Mouse (Mus musculus) adrenal gland, postnatal 4 days (tissue): ENCODE data around the gene Atp6v1e1. TPM values are rescaled to one million over a fixed set of nuclear protein-coding genes. Genes with fewer than 3 reads are reported as not detected.
"Not testable (repeated sequence)": the region's sequence is repeated elsewhere in the genome, so short reads cannot be mapped to it uniquely, and the experiment has no call there.

Source experiments
- DNase-seq, 2 experiments: peaks; one replicate each; pipeline ENCODE4 v3.0.0; 2021 to 2022; ENCODE audit warnings: low spot score in 2 of 2, mixed read lengths in 2 of 2
- total RNA-seq, 2 experiments: library from RNA; stranded (reverse); gene quantifications; 2 replicates each; pipeline ENCODE4 v1.2.3; 2021

Gene Atp6v1e1
- total RNA-seq, 2 experiments from 2014 or later: 257 to 268 TPM

- DNase-seq: no peak
Observed at GRCm38 (mm10) chr6:120821715-120822114, 878 bp downstream of the Atp6v1e1 start.

- DNase-seq: no peak
Observed at GRCm38 (mm10) chr6:120820941-120821340, 1.7 kb downstream of the Atp6v1e1 start.

- no peak for DNase-seq
Observed at GRCm38 (mm10) chr6:120820144-120820543, 2.4 kb downstream of the Atp6v1e1 start.

DNA sequence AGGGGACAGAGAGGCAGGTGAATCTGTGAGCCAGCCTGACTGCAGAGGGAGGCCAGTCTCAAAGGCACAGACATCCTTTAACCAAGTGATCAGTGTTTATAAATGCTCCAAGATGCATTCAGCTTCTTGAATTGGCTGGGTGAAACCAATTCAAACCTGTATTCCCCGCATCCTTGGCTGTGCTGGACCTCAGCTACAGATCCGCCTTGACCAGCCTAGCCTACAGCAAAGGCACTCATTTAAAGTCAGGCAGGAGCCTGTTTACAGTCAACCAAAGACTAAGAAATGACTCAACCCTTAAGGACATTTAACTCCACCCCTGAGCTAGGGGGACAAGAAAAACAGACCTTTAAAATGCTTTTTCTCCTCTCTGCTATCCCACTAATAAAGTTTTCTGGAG lies 3.3 kb downstream of the Atp6v1e1 start:
- no peak for DNase-seq

- not testable (repeated sequence) for DNase-seq
Observed at GRCm38 (mm10) chr6:120811999-120812398, 10.6 kb downstream of the Atp6v1e1 start.

DNA sequence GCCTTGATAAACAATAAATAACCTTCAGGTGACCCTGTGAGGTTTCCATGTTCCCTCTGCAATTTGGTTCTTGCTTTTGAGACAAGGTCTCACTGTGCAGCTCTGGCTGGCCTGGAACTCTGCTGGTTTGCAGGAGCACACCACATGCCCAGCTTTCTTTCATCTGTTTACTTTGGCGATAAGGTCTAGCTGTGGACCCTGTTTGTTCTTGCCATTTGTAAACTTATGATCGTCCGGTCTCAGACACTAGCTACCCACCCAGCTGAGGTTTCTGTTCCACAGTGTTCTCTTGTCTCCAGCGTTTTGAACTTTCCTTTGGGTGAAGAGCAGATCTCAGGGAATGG lies 14.9 kb downstream of the Atp6v1e1 start:
- no peak for DNase-seq

DNA sequence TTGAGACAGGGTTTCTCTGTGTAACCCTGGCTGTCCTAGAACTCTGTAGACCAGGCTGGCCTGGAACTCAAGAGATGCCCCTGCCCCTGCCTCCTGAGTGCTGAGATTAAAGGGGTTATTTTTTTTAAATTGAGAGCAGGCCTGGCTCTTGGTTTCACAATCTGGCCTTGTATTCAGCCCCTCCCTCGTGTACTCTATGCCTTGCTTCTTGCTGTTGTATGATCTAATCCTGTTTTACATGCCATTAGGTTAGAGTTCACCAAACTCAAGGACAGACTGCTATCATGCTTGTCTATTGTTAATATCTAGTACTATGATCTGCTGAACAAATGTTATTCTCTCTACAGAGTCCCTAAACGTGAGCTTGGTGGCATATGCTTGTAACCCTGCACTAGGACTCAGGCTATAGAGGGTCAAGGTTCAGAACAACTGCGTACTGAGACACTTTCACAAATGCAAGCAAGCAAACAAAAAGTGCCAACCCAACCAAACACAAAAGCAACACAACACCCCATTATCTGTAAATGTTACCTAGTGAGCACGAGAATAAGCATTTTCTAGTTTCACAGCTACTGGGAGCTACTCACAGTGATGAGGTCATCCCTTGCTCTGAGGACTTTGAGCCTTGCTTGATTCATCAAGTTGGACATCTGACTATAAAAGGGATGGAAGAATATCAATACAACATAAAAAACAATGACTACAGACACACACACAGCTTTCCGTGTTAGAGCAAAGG lies 15.4 kb downstream of the Atp6v1e1 start:
- DNase-seq: no peak

- no peak for DNase-seq
Observed at GRCm38 (mm10) chr6:120799581-120800041, 23.0 kb downstream of the Atp6v1e1 start.

DNA sequence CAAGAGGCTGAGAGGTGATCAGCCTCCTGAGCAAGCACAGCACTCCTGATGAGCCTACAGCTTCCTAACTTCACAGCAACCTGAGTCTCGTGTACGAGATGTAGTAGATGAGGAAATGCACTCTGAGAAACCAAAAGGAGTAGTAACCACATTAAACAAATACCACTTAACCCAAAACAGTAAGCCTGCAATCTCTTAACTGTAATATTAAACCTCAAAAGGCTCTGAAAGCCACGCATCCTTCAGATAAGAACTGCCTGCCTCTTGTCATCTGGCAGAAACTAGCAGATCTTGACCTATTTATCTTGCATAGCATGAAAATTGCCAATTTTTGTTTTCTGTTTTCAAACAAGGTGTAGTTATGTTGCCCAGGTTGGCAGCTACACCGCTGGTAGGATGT lies 23.7 kb downstream of the Atp6v1e1 start:
- DNase-seq: no peak

DNA sequence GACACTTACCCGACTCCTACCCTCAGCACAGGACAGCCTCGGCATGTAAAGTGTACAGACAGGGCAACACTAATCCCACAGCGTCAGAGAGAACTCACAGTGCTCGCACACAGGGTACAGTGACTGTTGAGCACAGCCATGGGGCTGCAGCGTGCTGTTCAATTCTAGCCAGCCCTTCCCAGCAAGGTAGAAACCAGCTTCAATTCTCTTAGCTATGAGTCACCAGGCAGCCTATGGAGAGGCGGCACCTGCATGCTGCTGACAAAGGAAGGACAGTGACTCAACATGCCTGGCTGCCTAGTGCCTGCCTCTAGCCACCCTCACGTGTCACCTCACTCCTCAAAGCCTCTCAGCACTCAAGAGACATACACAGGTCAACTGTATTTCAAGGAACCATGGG lies 24.6 kb downstream of the Atp6v1e1 start:
- no peak for DNase-seq

- no peak for DNase-seq
Observed at GRCm38 (mm10) chr6:120796111-120796510, 26.5 kb downstream of the Atp6v1e1 start.

GRCm38 (mm10) chr6:120795422-120796086 lies 27.0 kb downstream of the Atp6v1e1 start:
- no peak for DNase-seq

DNA sequence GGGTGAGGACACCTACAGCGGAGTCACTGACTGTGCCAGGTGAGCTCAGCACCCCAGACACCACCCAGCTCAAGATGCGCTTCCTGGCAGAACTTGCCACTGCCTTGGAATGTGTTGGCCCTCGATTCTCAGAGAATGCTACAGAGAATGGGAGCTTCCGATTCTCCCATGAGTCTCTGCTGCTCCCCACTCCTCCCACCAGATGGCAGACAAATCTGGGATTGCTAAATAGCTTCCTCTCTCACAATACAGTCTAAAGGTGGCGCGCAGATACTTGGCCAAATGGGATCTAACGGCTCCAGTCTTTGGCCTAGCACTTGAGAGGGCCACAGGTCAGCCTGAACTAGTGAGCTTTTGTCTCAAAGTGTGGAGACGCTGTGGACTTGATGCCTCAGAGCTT lies 29.6 kb downstream of the Atp6v1e1 start:
- no peak for DNase-seq

DNA sequence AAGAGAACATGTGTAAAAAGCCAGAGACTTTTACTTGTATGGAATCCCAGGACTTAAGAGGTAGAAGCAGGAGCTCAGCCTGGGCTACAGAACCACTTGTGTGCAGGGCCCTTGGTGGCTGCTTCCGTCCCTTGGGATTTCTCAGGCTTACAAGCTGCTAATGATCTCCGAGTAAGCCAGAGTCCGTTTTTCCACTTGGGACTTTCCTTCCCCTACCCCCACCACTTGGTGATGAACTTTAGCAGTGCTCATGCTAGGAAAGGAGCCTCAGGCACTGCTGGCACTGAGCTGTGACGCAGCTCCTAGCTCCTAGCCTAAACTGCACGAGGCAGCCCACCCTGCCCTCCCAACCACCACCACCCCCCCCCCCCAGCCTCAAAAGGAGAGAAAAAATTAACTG lies 31.9 kb downstream of the Atp6v1e1 start:
- no peak for DNase-seq

DNA sequence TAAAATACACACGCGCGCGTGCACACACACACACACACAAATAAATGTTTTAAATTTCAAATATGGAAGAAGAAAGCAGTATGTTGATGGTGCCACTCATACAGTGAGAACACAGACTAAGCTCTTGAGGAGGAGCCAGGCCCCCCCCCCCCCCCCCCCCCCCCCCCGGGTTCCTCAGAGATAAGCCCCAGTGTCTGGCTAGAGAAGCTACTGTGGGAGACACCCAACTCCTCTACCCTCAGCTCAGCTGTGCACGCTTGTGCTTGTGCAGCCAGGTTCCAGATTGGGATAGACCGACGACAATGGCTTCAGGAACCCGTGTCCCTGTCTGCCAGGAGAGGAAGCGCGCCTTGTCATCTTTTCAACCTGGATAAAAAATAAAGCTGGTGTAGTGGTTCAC lies 32.4 kb downstream of the Atp6v1e1 start:
- no peak for DNase-seq

GRCm38 (mm10) chr6:120788904-120789303 lies 33.7 kb downstream of the Atp6v1e1 start:
- DNase-seq: no peak

DNA sequence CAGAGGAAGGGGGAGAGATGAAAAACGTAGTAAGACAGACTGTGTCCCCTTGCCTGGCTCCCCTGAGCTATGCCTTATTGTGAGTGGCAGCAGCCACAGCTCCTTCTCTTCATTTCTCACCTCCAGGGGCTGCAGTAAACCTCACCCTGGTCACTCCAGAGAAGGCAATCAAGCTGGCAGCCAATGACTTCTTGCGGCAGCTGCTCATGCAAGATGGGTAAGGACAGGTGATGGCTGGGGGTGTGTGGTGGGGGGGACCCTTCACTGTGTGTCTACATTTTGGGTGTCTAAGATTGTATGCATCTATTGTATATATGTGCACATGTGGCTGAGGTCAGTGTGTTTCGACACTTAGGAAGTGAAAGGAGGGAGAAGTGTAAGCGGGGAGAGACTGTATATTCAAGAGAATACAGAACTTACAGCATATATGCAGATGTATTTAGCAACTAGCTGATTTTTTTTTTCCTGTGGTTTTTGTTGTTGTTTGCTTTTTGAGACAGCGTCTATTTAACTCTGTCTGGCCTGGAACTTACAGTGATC lies 34.5 kb downstream of the Atp6v1e1 start:
- DNase-seq: no peak

GRCm38 (mm10) chr6:120784351-120784750 lies 38.2 kb downstream of the Atp6v1e1 start:
- DNase-seq: no peak

DNA sequence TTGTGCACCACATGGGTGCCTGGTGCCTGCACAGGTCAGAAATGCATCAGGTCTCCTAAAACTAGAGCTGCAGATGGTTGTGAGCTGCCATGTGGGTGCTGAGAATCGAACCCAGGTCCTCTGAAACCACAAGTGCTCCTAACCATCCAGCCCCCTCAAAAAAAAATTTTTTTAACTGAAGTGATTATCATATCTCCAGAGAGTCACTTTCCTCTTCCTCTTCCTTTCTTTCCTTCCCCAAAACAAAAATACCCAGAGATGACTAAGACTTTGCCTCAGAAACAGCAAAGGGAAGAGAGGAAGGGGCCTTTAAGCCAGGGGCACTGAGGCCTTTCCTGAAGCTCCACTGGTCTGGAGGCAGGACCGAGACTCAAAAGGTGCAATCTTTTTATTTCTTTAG lies 39.6 kb downstream of the Atp6v1e1 start:
- no peak for DNase-seq

GRCm38 (mm10) chr6:120778226-120778625 lies 44.4 kb downstream of the Atp6v1e1 start:
- DNase-seq: no peak

GRCm38 (mm10) chr6:120777533-120777932 lies 45.1 kb downstream of the Atp6v1e1 start:
- no peak for DNase-seq

- DNase-seq: no peak
Observed at GRCm38 (mm10) chr6:120776286-120776685, 46.3 kb downstream of the Atp6v1e1 start.

DNA sequence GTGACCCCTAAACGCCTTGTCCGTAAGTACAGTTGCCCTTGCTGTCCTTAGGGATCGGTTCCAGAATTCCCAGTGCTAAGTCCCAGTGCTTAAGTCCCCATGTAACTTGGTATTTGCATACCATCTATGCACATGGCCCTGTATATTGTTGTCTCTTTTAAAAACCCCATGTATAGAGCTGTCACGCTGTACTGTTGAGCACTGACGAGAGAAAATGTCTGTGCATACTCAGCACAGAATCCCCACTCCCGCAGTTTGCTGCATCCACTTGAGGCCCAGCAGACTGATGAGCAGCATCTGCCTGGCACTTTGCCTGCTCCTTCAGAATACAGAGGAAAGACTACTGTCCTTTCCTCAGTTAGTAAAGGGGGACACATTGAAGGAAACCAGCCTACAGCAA lies 48.8 kb downstream of the Atp6v1e1 start:
- no peak for DNase-seq
